Mouse (Mus musculus) gonadal fat pad, adult 2 months (tissue): ENCODE measurements at regions not wholly inside any gene's neighbourhood (a gene's known extent, or its start where the extent isn't known, plus 50 kb on each side); places are given as distances from the start of the nearest gene placed in this dataset.
A peak's percentile ranks its signal among the peaks of the same experiment; 100 is the strongest.
"Not testable (repeated sequence)": the region's sequence is repeated elsewhere in the genome, so short reads cannot be mapped to it uniquely, and the experiment has no call there.

Source experiments
- DNase-seq: peaks from one replicate; pipeline ENCODE4 v3.0.0-alpha.2; 2012; ENCODE audit warnings: low read depth

GRCm38 (mm10) chr13:20039590-20039989, 50.8 kb upstream of the Elmo1 start:
- no peak for DNase-seq

DNA sequence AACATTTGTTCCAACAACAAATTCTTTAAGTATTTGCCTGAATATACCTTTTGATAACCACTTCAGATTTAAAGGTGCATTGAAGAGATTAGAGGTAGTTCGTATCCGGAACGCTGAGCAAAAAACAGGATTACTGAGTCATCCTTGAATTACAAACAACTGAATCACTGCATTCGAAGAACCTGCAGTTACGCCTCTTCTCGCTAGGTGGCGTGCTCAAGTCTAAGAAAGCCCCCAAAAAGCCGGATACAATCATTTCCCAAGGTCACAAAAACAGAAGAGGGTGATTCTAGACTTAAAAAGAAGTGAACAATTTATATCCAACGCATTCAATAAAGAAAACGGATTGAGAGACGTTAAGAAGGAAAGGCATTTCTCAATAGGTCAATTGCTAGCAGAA, 51.9 kb upstream of the Elmo1 start:
- no peak for DNase-seq

DNA sequence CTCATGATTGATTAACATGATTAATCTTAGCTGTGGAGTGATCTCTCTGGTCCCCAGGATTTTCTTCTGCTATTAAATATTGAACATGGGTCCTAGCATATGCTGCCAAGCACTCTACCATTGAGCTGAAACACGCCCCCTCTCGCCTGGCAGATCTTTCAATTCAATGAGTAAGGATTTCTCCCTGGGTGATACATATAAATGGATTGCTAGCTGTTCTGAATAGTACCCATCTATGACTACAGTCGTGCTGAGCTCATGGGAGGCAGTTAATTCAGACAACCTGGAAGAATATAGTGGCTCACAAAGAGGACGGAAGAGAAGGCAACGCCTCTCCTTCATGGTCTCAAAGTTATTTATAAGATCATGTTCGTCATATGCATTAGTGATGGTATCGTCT, 53.0 kb upstream of the Elmo1 start:
- no peak for DNase-seq

DNA sequence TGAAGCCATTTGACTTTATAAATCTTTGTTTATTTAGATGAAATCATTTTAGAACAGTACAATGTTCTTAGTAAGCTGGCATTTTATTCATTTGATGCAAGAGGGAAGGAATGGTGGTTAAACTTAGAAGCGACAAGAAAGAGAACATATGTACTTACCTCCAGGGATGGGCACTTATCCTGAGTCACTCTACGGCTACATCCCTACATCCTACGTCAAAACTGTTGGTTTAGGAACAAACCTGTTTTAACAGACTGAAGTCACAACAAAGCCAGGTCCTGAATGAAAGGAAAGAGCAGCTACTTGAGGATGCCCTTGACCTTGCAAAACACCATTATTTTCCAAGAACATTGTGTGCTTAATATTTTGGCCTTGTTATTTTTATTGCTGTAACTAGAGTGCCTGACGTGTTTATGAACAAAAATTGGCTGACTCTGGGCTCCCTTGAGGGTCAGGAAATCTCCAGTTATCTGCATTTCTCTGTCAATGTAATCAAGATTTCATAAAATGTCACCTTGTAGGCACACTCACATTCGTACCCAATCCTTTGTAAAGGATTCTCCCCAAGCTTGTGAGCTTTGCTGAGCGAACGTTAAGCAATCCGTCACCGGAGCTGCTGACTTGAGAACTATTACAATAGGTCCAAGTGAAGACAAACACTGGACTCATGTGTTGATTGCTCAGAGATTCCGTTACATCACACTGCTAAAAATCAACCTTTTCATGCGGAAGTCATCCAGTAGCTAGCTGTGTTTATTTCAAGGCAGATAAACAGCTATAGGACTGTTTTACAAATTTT, 56.3 kb upstream of the Elmo1 start:
- DNase-seq = no peak

DNA sequence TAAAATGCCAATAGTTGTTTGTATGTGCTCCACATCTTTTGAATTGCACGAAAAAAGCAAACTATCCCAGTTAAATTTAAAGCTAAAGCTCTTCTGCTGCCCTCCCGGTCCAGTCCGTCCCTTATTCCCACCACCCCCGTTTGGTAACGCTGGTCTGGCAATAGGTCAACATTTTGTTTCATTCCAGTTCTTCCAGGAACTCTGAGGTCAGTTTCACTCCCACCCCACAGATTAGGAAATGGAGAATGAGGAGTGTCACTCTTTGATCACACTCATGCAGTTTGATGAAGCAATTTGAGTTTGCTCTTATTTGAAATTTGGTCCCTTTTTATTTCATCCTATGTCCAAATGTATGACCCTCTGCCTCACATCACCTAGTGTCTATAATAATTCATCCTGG, 58.7 kb upstream of the Elmo1 start:
- DNase-seq = no peak

GRCm38 (mm10) chr13:20031082-20031481, 59.3 kb upstream of the Elmo1 start:
- no peak for DNase-seq

- no peak for DNase-seq
Observed at GRCm38 (mm10) chr13:20026612-20027011, 63.8 kb upstream of the Elmo1 start.

DNA sequence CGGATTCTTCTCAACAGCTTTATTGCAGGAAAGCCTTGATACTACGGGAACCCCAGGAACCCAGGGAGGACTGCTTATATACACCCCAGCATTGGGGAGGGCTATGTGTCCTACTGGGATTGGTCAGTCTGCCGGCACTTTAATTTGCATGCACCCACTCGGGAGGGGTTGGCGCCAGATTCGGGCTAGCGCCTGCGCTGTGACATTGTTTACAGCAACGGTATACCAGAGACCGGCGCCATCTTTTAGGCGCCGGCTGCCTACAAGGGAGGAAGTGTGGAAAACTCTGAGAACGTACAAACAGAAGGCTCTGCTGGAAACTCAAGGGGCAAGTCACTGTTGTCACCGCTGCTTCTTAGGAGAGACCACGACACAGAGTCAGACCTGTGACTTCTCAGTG, 73.9 kb upstream of the Elmo1 start:
- DNase-seq = not testable (repeated sequence)

DNA sequence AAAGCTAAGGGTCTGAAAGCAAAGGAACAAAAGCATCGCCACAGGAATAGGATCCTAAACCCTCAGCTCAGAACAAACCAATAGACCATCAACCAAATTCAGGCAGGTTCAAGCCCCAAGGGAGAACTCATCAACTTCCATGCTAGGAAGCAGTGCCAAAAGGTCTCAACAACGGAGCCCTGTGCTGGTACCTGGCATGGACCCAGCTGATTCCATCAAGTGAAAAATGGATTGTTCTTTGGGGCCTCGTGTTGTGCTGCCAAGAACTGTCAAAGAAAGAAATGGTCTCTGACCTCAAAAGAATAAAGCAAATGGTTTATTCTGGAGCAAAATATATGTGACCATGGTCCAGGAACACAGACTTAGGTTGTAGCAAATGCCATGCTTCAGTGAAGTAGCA, 77.8 kb upstream of the Elmo1 start:
- DNase-seq = no peak

DNA sequence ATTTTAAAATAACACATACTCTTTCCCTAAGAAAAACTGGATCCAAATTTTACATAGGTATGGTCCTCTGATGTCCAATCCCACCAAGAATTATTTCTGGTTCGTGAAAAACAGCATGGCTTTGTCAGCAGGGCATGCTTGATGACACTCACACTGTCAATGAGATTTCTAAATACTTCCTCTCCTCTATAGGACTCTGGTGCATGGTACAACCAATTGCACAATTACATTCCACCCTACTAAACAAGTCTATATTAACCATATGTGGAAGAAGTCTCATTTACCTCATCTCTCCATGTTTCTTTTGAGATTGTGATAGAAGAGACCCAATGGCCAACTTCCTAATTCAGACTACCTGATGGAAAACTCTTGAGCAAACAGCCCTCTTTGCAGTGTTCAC, 81.2 kb upstream of the Elmo1 start:
- DNase-seq = no peak

GRCm38 (mm10) chr13:20007561-20007960, 82.8 kb upstream of the Elmo1 start:
- DNase-seq = no peak

DNA sequence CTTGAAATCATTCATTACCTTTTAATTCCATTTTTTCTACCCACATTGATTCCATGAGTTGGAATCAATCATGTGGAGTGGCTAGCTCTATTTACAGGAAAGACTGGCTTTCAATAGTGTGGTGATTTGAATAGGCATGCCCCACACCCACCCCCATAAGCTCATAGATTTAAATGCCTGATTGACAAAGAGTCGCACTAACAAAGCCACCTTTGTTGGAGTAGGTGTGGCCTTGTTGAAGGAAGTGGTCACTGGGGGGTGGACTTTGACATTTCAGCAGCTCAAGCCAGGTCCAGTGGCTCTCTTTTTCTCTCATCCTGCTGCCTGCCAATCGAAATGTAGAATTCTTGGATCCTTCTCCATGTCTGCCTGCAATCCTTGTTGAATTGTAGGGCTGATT, 92.8 kb upstream of the Elmo1 start:
- DNase-seq = no peak

DNA sequence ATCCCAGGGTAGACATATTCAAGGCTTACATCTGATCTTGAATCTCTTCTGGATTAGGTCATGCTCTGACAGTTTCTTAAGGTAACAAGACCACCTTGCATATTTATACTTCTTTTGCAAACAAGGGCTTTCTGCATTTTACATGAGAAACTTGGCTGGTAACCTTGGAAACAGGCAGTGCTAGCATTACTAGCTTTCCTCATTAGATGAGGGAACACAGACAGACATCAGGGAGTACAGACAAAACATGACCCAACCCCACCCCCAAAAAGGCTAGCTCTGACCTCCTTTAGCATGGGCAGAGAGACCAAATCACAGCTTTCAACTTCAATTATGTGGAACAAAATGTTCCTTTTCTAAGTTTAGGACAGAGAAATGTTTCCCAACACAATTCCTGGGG, 114.8 kb upstream of the Elmo1 start:
- DNase-seq = no peak

DNA sequence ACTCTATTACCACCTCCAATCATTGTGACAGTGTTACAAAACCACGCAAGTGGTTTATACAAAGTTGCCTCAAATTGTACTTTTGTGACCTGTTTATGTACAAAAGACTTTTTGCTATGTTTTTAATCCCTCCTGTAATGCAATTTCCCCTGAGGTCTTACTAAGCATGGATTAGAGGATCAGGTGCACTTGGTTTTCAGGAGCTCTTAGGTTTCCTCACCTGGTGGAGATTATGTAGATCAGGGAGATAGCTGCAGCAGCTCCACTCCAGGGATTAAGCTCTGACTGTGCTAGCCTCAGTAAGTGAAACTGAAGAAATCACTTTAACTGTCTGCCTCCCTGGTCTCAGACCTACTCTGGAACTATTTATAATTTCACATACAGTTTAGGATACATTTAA, 123.8 kb upstream of the Elmo1 start:
- peak; percentile 70 for DNase-seq

GRCm38 (mm10) chr13:19963031-19963430, 127.4 kb upstream of the Elmo1 start:
- DNase-seq = no peak

- no peak for DNase-seq
Observed at GRCm38 (mm10) chr13:19928761-19929160, 104.7 kb upstream of the Gpr141 start.

- DNase-seq = no peak
Observed at GRCm38 (mm10) chr13:19927807-19928206, 103.8 kb upstream of the Gpr141 start.

DNA sequence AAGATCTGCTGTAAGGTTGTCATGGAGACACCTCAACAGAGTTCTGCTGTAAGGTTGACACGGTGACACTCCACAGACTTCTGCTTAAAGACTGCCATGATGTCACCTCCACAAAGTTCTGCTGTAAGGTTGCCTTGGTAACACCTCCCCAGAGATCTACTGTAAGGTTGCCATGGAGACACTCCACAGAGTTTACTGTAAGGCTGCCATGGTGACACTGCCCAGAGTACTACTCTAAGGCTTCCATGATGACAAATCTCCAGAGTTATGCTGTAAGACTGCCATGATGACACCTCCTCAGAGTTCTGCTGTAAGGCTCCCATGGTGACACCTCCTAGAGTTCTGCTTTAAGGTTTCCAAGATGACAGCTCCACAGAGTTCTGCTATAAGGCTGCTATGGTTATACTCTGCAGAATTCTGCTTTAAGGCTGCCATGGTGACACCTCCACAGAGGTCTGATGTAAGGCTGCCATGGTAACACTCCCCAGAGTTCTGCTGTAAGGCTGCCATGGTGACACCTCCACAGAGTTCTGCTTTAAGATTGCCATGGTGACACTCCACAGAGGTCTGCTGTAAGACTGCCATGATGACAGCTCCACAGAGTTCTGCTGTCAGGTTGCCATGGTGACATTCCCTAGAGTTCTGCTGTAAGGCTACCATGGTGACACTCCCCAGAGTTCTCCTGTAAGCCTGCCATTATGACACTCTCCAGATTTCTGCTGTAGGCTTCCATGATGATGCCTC, 97.2 kb upstream of the Gpr141 start:
- no peak for DNase-seq

DNA sequence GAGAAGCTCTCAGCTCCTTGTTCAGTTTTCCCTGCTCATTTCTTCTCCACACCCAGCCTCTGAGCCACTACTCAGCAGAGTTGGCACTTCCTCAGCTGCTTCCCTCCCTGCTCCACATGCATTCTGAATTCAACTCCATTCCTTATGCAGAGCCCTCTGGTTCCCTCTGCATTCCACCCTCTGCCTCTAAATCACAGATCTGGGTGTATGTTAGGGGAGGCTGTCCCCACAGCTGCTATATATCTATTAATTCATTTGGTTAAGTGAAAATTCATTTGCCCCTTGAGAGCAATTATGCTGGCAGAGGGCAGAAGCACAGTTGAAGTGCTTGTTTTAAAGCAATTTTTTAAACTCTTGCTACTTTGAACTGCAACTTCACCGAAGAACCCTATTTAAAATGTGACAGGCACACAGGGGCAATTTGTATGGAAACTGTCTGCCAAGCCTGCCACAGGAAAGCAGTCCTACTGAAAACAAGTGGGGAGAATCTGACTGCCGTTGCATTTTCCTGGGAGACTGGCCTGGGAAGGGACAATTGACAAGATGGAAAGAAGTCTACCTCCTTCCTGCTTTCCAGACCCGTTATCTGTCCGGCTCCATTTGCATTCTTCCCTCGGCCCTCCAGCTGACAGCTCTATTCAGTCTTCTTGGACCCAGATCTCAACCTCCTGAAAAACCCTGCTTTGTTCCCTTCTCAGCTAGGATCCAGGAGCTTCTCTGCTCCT, 88.0 kb upstream of the Gpr141 start:
- DNase-seq = no peak

GRCm38 (mm10) chr13:19902786-19903185, 78.7 kb upstream of the Gpr141 start:
- DNase-seq = no peak

DNA sequence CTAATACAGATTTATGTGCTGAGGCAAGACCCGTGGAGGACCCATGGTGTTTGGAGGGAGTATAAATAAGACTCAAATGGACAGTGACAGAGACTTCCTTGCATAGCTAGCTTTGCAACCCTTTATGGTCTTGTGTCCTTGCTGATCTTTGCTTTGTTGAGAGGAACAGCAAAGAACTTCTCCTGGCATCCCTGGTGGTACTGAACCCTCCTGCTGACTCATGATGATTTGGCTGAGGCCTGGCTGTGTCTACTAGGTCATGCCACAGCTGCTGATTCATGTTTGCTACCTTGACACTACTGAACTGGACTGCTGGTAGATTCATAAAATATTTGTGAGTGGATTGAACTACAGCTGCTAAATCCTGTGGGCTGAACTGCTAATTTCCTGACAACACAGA, 73.1 kb upstream of the Gpr141 start:
- DNase-seq = no peak

DNA sequence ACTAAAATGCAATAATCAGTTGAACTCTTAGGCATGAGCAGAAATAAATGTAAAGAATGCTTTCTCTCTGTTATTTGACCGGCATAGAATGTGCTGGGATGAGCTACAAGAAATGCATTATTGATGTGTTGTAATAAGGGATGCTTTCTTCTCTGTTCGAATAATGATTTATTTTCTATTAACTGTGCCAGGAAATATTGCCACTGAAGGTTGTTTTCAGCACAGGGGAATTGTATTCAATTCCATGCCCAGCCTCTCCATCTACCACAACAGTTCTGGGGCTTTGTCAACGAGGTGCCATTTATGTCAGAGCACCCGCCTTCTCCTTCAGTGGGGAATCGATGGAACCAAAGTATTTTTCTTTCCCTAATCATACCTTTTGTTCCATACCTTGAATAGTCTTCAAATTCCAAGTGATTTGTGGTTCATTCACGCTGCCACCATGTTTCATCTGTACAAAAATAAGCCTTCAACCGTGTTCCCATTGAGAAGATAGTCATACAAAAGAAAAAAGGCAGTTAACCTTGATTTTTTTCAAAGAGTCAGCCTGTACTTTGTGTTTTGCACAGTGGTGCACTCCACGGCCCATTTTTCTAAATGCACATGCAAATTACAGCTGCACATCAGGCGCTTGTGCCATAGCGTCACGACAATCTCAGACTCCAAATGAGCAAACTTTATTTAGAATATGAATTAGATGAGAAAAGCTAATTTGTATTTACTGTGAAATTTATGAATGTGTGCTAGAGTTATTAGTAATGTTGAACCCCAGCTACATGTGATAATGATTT, 65.1 kb upstream of the Gpr141 start:
- DNase-seq = no peak
